Mouse (Mus musculus) G1E (cell line): ENCODE results near the gene Phactr4.

ENCODE experiments used
- CTCF ChIP-seq: IDR thresholded peaks from 2 replicates; pipeline ENCODE4 v1.5.1; 2012; ENCODE audit warnings: low read depth, low read length, inconsistent platforms, mixed read lengths
- GATA1 ChIP-seq: IDR thresholded peaks from 2 replicates; pipeline ENCODE4 v1.6.1; 2012; ENCODE audit warnings: borderline replicate concordance, low read length, inconsistent platforms, mixed read lengths
- GATA2 ChIP-seq: IDR thresholded peaks from 2 replicates; pipeline ENCODE4 v1.6.1; 2012; ENCODE audit warnings: low read depth, low read length, inconsistent platforms, borderline replicate concordance
- POLR2AphosphoS5 ChIP-seq: IDR thresholded peaks from 2 replicates; pipeline ENCODE4 v1.6.1; 2012; ENCODE audit warnings: low read depth, low read length, inconsistent platforms; ENCODE audit not compliant: insufficient replicate concordance
- TAL1 ChIP-seq: conservative IDR thresholded peaks from 2 replicates; pipeline ENCODE4 v1.6.1; 2012; ENCODE audit warnings: low read depth, low read length, inconsistent platforms, mixed read lengths

DNA sequence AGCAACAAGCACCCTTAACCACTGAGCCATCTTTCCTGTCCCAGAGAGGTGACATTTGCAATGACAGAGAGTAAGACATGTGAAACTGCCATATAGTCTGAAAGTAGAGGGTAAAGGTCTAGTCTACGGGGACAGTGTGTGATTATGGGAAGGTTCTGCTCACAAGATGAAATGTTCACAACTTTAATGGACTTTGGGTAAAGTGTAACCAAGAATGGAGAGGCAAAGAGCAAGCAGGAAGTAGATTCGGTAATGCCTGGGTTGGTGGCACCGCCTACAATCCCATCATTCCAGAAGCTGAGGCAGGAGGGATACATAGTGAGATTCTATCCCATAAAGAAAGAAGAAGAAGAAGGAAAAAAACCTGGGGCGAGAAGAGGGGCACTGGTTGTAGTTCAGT is 76.0 kb downstream of the Phactr4 start:
- TF ChIP-seq CTCF (no peak), TAL1 (no peak), GATA2 (no peak), GATA1 (no peak), POLR2AphosphoS5 (no peak)
